Mouse (Mus musculus) ES-E14 (cell line): Measurements from ENCODE around the gene Casp8ap2.

Experiments used
- HCFC1 ChIP-seq: IDR thresholded peaks from 2 replicates; pipeline ENCODE4 v1.6.1; 2012; ENCODE audit warnings: low read length, inconsistent platforms, borderline replicate concordance; ENCODE audit not compliant: insufficient read depth
- MAFK ChIP-seq: IDR thresholded peaks from 2 replicates; pipeline ENCODE4 v1.6.1; 2014; ENCODE audit warnings: mild to moderate bottlenecking, low read depth, low read length, inconsistent platforms; ENCODE audit not compliant: insufficient read depth
- ZC3H11A ChIP-seq: IDR thresholded peaks from 2 replicates; pipeline ENCODE4 v1.6.1; 2012; ENCODE audit warnings: low read depth, mild to moderate bottlenecking, inconsistent platforms, low read length, borderline replicate concordance
- ZNF384 ChIP-seq: IDR thresholded peaks from 2 replicates; pipeline ENCODE4 v1.6.1; 2012; ENCODE audit warnings: low read depth, low read length, inconsistent platforms

DNA sequence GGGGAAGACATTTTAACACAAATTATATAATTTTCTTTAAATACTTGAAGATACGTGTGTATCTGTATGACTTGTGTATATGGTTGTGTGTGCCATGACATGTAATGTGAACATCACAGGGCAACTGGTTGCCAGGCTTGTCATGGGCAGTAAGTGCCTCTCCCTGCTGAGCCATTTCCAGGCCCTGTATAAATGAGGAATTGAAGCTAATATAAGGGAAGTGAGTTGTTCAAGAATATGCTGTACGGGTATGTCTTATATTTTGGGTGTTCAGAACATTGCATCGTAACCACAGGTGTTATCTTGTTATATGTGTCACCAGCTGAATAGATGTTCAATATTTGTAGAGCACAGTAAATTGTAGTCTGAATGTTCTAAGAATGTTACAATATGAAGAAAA, 62.2 kb downstream of the Casp8ap2 start:
- TF ChIP-seq ZNF384 (no peak), MAFK (no peak), HCFC1 (no peak), ZC3H11A (no peak)
